Mouse (Mus musculus) NIH3T3 (cell line): Measurements from ENCODE around the gene Rbm43.
"Not testable (repeated sequence)": the region's sequence is repeated elsewhere in the genome, so short reads cannot be mapped to it uniquely, and the experiment has no call there.

Experiments used
- DNase-seq: peaks from one replicate; pipeline ENCODE4 v3.0.0-alpha.2; 2012; ENCODE audit warnings: low read depth

Gene Rbm43

GRCm38 (mm10) chr2:51914532-51914931 is 20.4 kb downstream of the Rbm43 start:
- DNase-seq, result no peak

DNA sequence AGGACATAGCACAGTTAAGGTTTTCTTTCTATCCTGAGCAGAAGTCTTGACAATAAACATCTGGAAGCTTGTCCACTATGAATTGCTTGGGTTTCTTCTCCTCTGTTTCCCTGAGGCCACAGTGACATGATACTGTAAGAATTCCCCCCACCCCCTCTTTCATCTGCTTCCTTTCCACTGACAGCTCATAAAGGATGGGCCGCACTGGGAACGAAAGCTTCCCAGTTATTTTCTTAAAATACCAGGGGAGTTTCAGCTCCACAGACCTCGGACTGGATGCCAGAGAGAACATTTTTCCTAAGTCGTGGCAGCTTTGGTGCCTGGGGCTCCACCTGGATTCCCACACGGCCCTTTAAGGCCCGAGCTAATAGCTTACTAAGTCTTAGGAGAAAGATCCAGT is 22.2 kb downstream of the Rbm43 start:
- DNase-seq, result peak; percentile 71

DNA sequence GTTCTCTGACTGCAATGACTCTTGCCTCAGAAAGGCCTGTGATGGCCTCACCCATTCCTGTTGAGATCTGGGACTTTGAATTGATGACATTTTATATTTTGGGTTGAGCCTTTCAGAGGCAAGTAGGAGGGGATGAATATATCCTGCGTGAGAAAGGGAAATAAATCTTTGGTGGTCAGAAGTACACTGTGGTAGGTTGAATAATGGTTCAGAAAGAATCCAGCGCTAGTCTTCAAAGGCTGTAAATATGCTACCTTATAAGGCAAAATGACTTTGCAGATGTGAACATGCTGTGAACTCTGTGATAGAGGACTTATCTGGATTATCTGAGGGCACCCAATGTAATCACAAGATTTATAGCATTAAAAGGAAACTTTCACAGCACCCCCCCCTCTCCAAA is 23.1 kb downstream of the Rbm43 start:
- no peak for DNase-seq

DNA sequence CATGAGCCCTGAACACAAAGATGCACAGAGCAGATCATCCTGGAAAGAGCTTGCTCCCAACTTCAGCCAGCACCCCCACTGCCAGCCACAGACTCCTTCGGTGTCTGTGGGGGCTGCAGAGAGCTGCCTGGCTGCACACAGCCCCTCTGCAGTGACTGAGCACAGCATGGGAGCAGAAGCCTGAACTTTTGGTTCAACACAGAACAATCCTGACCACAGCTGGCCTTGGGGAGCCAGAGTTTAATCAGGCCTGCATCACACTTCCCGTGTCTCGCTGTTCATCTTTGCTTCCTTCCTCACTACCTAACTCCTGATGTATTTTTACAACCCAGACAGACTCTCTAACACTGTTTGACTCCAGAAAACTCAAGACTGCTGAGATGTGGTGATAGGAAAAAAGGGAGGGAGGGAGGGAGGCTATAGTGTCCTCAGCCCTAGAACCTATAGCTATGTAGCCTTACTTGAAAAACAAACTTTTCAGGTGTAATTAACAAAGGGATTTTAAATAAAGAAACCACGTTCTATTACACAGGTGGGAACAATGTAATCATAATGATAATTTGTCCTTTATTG is 27.3 kb downstream of the Rbm43 start:
- no peak for DNase-seq

DNA sequence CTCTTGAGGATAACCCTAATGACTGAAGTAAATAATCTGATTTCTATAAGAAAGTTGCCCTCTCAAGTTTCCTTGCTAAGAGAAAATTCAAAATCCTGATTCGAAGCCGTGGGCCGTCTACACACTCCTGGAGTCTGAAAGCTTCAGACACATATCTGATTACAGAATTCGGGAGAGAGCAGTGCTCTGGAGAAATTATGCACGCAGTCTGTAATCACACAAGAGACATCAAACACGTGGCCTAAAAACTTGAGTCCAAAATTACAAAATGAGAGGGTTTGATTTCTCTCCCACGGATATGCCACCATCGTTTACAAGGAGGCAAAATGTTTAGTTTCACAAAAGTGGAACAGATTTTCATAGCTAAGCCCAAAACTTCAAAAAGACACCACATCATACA is 29.3 kb downstream of the Rbm43 start:
- DNase-seq, result no peak

DNA sequence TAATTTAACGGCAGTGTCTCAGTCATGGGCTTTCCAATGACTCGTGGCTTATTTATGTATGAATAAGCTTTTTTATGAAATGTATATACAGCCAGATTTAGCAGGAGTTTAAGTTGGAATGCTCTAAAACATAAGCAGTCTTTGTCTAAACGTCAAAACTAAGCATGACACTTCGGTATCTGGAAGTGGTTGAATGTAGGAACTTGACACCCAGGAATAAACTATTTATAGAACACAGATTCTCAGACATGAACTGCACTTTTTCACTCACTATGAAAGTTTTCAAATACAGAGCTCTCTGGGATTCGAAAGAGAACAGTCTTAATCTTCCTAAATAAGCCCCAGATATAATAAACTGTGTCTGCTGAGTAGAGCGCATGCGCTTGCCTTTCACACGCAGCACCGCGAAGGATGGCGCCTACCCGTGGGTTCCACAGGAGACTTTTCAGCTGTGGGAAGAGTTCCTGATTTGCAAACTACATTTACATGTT is 42.5 kb downstream of the Rbm43 start:
- DNase-seq, result peak; percentile 29

GRCm38 (mm10) chr2:51890961-51891360 is 44.0 kb downstream of the Rbm43 start:
- DNase-seq, result no peak

GRCm38 (mm10) chr2:51890139-51890538 is 44.8 kb downstream of the Rbm43 start:
- not testable (repeated sequence) for DNase-seq

GRCm38 (mm10) chr2:51880143-51880542 is 54.8 kb downstream of the Rbm43 start:
- peak; percentile 34 for DNase-seq
